Mouse (Mus musculus): Measurements from ENCODE around the gene Pard3.

Gene Pard3

GRCm38 (mm10) chr8:127185897-127186296 lies 122.2 kb downstream of the Pard3 start:
- peak; percentile 90 for DNase-seq

DNA sequence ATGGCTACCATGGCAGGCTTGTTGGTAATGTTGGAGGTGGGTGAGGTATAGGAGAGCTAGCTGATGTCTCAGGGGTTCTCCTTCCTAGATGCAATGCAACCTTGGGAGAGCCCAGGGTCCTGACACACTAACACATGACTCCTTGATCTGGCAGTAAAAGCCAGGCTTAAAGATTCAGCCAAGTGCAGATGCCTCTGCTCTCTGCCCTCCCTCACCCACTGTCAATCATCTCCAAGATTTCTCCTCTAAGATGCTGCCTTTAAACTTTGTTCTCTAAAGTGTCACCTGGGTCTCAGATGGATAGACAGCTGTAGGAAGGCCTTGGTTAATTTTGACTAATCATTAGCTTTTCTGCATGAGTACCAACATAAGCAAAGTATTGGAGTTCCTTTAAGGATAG lies 125.0 kb downstream of the Pard3 start:
- DNase-seq: peak; percentile 84

- DNase-seq: no peak
These were observed 126.7 kb downstream of the Pard3 start for GRCm38 (mm10) chr8:127190350-127190749.

DNA sequence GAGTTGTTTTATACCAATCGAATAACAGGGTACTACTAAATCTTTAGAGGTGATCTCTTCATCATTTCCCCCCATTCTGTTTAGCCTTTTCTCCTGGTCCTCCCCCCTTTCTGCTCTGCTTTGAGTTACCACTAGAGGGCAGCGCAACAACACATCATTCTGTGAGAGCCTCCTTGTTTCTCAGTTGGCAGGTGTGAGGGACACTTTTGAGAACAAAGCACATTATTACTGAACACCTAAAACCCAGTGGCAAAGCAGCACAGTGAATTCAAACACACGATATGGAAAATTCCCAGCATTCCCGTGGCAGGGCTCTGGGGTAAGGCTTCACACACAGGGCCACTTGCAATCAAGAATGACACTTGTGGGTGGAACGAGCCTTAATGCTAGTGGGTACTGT lies 127.7 kb downstream of the Pard3 start:
- peak; percentile 92 for DNase-seq

DNA sequence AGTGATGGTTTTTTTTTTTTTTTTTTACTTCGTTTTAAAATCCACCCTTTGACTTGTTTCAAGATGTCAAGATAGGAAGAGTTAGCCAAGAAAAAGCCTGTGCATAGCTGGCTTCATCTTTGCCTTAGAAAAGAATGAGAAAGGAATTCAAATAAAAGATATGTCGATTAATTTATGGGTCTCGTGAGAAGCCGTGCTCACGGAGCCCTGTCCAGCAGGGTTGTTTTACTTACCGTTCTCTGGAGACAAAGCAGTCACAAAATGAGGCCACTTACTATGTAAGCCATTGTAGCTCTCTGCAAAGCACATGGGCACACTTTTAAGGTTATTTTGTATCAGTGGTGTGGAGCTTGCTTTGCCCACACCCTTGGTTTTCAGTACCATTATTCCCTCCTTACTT lies 128.1 kb downstream of the Pard3 start:
- no peak for DNase-seq

- no peak for DNase-seq
These were observed 128.6 kb downstream of the Pard3 start for GRCm38 (mm10) chr8:127192331-127192730.

- DNase-seq: peak; percentile 49
These were observed 129.7 kb downstream of the Pard3 start for GRCm38 (mm10) chr8:127193375-127193774.

- peak; percentile 75 for DNase-seq
These were observed 131.2 kb downstream of the Pard3 start for GRCm38 (mm10) chr8:127194786-127195407.

DNA sequence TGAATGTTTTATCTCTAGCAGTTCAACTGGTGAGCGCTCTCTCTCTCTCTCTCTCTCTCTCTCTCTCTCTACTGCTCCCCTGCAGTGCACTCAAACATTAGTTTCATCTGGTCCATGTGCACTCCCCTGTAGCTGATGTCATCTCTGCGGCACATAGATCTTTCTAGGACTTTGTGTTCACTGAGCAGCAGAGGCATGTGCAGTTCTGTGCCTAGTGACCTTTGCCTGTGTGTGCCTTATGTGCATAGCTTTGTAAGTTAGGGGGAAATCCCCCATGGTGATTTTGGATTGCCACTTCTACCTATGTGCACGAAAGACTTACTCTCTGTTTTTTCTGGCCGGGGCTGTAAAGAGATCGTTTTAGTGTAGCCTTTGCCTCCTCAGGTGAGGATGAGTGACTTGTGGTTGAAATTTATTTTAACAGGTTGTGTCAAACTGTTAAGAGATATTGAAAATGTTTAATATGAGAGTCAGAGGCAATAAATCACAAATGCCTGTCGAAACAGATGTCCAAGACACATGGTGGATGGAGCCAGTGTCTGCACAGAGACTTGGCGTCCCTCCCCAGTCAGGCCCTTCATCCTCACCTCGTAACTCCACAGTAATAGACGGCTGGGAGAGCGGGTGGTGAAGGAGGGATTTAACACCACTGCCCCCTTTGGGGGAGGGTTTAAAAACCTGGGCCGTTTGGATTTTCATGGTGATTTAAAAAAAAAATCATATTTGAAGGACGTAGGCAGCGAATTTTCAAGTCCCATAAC lies 133.0 kb downstream of the Pard3 start:
- DNase-seq: peak; percentile 77

- peak; percentile 35 for DNase-seq
These were observed 143.8 kb downstream of the Pard3 start for GRCm38 (mm10) chr8:127207455-127207854.

GRCm38 (mm10) chr8:127210621-127211020 lies 146.9 kb downstream of the Pard3 start:
- peak; percentile 40 for DNase-seq

GRCm38 (mm10) chr8:127214338-127214737 lies 150.6 kb downstream of the Pard3 start:
- DNase-seq: peak; percentile 88

DNA sequence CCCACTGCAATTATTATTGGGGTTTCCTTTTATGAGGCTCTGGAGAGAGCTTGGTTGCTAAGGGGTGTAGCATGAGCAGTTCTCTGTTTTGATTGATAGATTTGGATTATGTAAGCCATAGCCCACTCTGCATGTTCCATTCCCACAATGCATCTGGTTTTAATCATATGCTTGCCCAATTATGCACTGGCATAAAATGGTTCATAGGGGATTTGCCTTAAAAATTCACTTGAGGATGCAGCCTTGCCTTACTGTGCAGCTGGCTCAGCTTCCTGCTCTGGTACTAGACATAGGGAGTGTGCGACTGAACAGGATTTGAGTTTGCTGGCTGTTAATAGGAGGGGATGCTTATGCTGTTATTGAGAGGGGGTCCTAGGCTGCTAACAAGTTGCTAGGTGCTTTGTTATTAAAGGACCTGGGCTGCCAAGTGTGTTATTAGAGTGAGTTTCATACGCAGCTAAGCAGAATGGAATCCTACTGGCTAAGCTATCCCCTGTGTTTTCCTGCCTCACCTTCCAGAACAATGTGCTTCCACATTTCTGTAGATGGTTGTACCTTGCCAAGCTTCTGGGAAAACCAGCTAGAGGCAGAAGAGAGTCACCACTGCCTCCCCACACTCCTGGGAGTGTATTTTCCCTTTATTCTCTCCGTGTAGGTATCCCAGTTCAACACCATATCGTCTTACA lies 151.2 kb downstream of the Pard3 start:
- peak; percentile 68 for DNase-seq

GRCm38 (mm10) chr8:127220206-127220605 lies 156.5 kb downstream of the Pard3 start:
- DNase-seq: peak; percentile 74

GRCm38 (mm10) chr8:127220615-127221014 lies 156.9 kb downstream of the Pard3 start:
- no peak for DNase-seq

DNA sequence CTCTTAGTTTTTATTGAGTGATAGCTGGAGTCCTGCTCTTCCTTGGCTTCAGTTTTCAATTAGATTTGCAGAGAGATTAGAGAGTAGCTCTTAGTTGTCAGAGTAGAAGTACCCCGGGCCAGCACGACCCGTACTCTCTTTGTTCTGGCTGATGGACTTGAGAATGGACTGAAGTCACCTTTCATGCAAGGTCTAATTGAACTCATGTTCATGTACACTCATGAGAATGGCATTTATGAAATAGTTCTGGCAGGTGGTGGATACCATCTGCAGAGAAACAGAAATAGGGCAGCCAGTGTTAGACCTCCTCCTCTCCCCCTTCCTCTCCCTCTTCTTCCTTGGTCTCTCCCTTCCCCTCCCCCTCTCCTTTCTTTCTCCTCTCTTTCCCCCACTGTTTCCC lies 158.7 kb downstream of the Pard3 start:
- DNase-seq: no peak

GRCm38 (mm10) chr8:127226996-127227395 lies 163.3 kb downstream of the Pard3 start:
- DNase-seq: no peak

DNA sequence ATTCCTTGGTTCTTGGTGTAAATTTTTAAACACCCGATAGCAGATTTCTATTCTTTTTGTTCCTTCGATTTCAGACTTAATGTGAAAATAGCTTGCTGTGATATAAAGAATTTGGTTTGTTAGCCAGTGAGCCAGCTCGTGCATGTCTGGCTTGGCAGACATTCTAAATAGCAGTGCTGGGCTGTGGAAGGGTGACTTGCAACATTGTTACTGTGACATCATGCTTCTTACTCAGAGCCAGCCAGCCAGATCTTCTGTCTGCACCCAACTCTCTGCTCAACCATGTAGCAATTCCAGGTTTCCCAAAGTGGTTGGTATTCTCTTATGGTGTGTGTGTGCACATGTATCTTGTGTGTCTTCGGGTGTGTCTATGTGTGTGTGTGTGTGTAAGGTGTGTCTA lies 163.7 kb downstream of the Pard3 start:
- DNase-seq: peak; percentile 94

GRCm38 (mm10) chr8:127229325-127230232 lies 165.9 kb downstream of the Pard3 start:
- DNase-seq: peak; percentile 92

DNA sequence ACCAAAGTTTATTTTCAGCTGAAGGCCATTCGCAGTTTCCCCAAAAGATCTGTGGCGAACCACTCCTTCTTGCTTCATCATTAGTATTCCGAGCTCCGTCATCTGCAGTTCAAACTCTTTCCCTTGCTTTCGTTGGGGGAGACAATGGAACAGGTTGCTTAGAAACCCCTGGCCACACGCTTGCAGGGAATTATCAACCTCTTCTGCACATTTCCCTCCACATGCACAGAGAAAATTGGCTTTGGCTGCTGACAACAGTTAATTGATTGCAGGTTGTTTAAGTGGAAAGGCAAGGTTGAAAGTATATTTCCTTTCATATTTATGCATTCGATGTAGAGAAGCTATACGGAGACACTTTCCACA lies 166.5 kb downstream of the Pard3 start:
- DNase-seq: no peak

DNA sequence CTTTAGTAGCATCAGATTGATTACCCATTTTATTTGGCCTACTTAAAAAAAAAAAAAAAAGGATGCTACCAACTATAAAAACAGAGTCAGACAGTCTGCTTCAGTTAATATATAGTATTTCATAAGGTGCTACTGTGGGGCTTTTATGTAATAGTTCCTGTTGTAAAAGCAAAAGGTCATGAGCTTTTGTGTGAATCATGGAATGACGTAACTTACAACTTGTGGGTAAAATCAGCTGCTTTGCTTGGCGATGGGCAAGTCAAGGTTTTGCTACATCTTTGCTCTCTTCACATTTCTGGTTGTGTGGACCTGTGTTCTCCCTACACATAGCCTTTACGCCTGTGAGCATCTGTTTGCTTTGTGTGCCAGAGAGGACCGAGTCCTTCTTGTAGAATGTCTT lies 179.7 kb downstream of the Pard3 start:
- DNase-seq: no peak

DNA sequence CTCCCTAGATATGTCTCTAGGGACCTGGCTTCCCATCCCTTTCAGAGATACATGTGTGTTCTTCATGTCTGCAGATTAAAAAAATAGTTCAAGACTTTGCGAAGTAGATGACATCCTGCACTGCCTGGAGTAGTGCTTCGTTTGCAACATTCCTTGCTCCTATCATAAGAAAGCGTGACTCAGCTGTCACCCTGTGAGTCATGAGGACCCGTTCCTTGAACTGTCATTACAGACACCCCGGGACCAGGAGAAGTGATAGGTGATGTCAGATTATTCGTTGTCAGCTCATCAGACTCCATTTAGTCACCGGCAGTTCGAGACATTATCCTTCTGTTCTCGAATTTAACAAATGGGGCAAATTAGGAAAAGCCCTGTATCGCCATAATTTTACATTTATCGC lies 180.1 kb downstream of the Pard3 start:
- no peak for DNase-seq

DNA sequence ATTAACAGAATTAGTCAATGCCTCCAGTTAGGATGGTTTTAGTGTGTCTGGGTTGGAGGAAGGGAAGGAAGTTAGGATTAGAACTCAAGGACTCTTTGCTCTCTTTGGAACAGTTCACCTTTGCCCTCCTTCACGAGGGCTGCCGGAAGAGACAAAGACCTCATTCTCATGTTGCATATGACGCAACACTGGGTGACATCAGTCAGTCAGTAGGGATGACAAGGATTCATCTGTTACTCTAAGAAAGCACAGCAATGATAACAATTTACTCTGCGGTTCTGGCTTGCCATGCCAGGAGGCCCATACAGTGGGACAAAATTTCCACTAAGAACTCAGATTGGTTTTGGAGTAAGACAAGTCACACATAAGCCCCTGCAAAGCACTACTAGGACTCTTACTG lies 187.1 kb downstream of the Pard3 start:
- DNase-seq: peak; percentile 61

Measured in heart, adult 11 months (tissue).